Mouse (Mus musculus) E14TG2a.4 (cell line): ENCODE data around the gene Adsl.

Source experiments
- H3K27me3 ChIP-seq: 2 replicates; pipeline ENCODE4 v1.6.1; 2014; ENCODE audit warnings: low read length, control low read depth; ENCODE audit not compliant: insufficient read depth
- H3K36me3 ChIP-seq: 2 replicates; pipeline ENCODE4 v1.6.1; 2014; ENCODE audit warnings: low read length, control low read depth; ENCODE audit not compliant: insufficient read depth
- H3K4me1 ChIP-seq: replicated peaks from 2 replicates; pipeline ENCODE4 v1.6.1; 2014; ENCODE audit warnings: low read depth, low read length, control low read depth
- H3K4me3 ChIP-seq: replicated peaks from 2 replicates; pipeline ENCODE4 v1.5.1; 2014; ENCODE audit warnings: mild to moderate bottlenecking, low read length
- H3K9me3 ChIP-seq: 2 replicates; pipeline ENCODE4 v1.6.1; 2014; ENCODE audit warnings: low read length, control low read depth
- CTCF ChIP-seq: conservative IDR thresholded peaks from 2 replicates; pipeline ENCODE4 v1.5.1; 2014; ENCODE audit warnings: low read length
- NANOG ChIP-seq: IDR thresholded peaks from 2 replicates; pipeline ENCODE4 v1.6.1; 2014; ENCODE audit warnings: borderline replicate concordance, low read length, mixed read lengths
- POU5F1 ChIP-seq: IDR thresholded peaks from 2 replicates; pipeline ENCODE4 v1.6.1; 2014; ENCODE audit warnings: low read length, borderline replicate concordance

Adsl gene

DNA sequence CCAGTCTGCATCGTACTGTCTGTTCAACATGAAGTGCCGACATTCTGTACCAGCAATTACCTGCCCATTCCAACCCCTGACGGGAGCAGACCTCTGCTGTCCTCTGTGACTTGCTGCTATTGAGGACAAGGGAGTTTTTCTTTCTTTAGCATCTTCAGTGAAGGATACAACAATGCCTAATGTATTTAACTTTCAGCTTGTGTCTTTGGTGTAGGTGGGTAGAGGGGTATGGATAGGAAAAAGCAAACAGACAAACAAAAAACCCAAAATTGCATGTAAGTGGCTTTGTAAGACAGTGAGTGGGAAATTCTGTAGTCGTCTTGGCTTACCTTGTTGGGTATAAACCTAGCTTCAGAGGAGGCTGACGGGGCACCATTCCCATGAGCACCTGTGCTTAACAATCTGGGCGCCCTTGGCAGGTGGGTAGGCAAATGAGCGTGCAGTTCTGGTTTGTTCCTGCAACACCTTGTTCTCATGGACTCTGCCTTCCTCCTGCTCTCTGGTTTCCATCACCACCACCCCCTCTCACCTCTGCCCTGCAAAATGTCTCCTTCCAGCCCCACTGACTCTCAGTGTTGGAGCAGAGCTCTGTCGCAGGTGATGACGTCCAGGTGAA lies 16.8 kb upstream of the Adsl start:
- Histone ChIP-seq H3K36me3 (peaks cover 34% of the 10 kb centered on the region), H3K27me3 (no peaks in the 10 kb centered on the region), H3K4me1 (peaks cover 57% of the 10 kb centered on the region), H3K4me3 (no peak overlapping the region), H3K9me3 (no peaks in the 10 kb centered on the region)
- TF ChIP-seq NANOG (no peak), CTCF (no peak), POU5F1 (no peak)

DNA sequence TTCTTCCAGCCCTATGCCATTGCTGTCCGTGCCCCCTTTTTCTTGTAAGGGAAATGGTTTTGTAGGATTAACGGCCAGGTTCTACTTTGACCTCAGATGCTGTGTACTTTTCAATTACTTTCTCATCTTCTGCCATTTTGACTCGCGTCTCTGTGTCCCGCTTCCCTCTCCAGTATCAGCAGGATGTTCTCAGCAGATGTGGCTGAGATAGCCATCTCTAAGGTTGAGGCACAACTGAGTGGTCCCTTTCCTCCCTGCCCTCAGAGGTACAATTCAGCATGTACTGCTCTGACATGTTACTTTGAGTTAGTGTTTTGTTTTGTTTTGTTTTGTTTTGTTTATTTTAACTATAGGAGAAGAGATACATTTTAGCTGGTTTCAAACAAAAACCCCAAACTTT lies 13.4 kb upstream of the Adsl start:
- Histone ChIP-seq H3K4me1 (peaks cover 62% of the 10 kb centered on the region), H3K9me3 (no peaks in the 10 kb centered on the region), H3K36me3 (peaks cover 34% of the 10 kb centered on the region), H3K4me3 (no peak overlapping the region), H3K27me3 (no peaks in the 10 kb centered on the region)
- no peak for TF ChIP-seq NANOG
- no peak for TF ChIP-seq CTCF
- no peak for TF ChIP-seq POU5F1

DNA sequence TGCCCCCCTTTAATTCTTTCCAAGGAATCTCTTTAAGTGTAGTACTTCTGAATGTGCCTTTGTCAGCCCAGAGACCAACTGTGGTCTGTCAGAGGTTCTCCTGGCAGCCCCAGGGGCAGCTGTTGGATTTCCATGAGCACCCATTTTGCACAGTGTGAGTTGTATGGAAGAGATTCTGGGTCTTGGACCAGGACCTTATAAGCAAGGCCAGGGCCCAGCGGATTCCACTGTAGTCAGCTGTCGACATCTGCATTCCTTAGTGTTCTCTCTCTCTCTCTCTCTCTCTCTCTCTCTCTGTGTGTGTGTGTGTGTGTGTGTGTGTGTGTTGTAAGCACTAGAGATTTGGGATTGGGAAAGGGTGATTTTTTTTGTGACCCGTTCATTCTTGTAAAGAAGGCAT lies 11.6 kb upstream of the Adsl start:
- H3K27me3 ChIP-seq, result no peaks in the 10 kb centered on the region
- no peak for TF ChIP-seq CTCF
- TF ChIP-seq NANOG, result no peak
- no peak for TF ChIP-seq POU5F1
- H3K9me3 ChIP-seq, result no peaks in the 10 kb centered on the region
- H3K36me3 ChIP-seq, result peaks cover 36% of the 10 kb centered on the region
- peaks cover 53% of the 10 kb centered on the region for H3K4me1 ChIP-seq
- H3K4me3 ChIP-seq, result no peak overlapping the region

DNA sequence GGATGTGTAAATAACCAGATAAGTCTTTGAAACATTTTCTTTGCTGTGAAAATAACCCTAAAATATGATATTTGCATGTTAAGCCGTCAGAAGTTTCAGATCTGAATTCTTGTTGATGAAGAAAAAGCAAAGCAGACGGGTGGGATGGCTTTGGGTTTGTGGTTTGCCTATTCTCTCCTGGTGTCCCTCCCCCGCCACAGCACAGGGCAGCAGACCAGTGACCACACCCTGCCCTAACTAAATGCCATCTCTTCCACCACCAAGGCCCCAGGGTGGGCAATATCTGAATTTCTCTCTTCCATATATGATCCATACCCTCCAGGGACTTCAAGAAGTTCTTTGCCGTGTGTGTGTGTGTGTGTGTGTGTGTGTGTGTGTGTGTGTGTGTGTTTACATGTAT lies 9.7 kb upstream of the Adsl start:
- Histone ChIP-seq H3K27me3 (no peaks in the 10 kb centered on the region), H3K9me3 (no peaks in the 10 kb centered on the region), H3K4me1 (peaks cover 51% of the 10 kb centered on the region), H3K4me3 (no peak overlapping the region), H3K36me3 (peaks cover 24% of the 10 kb centered on the region)
- TF ChIP-seq CTCF, result no peak
- no peak for TF ChIP-seq NANOG
- TF ChIP-seq POU5F1, result no peak

DNA sequence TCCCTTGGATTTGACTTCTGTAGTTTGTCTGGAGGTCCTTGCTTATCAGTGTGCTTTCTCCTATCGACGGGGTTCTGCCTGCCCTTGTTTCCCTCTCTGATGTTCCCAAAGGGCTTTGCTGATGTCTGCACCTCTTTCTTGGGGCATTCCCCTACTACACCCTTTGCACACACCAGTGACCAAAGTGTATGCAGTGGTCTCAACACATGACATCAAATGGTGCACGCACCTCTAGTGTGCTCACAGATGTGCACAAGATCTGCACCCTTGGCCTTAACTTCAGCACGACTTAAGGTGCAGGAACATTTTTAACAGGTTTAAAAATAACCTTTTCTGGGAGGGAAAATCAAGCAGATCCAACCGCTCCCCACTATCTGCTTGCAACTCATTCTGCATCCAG lies 8.9 kb upstream of the Adsl start:
- Histone ChIP-seq H3K9me3 (no peaks in the 10 kb centered on the region), H3K36me3 (peaks cover 22% of the 10 kb centered on the region), H3K4me3 (no peak overlapping the region), H3K27me3 (no peaks in the 10 kb centered on the region), H3K4me1 (peaks cover 51% of the 10 kb centered on the region)
- no peak for TF ChIP-seq CTCF
- no peak for TF ChIP-seq NANOG
- no peak for TF ChIP-seq POU5F1

DNA sequence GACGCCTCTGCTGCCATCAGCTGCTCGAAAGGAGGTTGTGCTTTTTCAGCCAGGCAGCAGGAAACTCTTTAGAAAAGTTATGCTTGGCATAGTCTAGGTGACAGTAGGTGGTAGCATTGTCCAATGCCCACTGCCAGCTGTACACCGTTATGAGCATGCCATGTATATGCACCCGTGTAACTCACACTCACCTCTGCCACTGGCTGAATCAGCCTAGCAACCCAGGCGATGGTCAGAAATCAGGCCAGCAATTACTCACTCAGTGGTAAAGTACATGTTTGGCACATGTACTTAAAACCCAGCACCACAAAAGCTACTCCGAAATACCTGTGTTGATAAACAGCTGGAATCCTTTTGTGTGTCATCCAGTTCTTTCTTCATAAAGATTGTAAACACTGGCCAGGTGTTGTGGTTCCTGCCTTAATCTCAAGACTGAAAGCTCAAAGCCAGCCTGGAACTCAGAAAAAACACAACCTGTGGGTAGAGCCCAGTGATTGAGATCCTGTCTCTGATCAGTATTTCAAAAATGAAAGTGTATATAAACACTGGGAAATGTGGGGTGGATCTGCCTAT lies 6.7 kb upstream of the Adsl start:
- TF ChIP-seq CTCF (no peak), NANOG (no peak), POU5F1 (no peak)
- H3K4me3 ChIP-seq, result no peak overlapping the region
- H3K36me3 ChIP-seq, result peaks cover 22% of the 10 kb centered on the region; the same call in 1 of the 2 replicates
- no peaks in the 10 kb centered on the region for H3K9me3 ChIP-seq
- H3K4me1 ChIP-seq, result peaks cover 46% of the 10 kb centered on the region
- no peaks in the 10 kb centered on the region for H3K27me3 ChIP-seq

DNA sequence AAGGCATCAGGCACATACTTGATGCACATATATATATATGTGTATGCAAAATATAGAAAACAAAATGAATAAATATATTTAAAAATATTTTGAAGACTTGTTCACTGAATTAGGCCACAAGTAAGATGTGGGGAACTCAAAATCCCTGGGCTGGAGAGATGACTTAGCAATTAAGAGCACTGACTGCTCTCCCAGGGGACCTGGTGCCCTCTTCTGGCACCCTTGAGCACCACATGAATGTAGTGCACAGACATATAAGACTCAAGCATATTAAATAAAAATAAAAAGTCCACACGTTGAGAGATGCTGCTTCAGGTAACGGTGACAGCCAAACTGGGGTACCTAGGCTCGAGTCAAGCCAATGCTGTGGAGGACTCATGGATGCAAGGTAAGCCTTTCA lies 2.4 kb upstream of the Adsl start:
- no peaks in the 10 kb centered on the region for H3K27me3 ChIP-seq
- peaks cover 37% of the 10 kb centered on the region for H3K4me1 ChIP-seq
- no peaks in the 10 kb centered on the region for H3K9me3 ChIP-seq
- TF ChIP-seq POU5F1 (no peak), CTCF (peak; percentile 51)
- no peak overlapping the region for H3K4me3 ChIP-seq
- H3K36me3 ChIP-seq, result peaks cover 22% of the 10 kb centered on the region

DNA sequence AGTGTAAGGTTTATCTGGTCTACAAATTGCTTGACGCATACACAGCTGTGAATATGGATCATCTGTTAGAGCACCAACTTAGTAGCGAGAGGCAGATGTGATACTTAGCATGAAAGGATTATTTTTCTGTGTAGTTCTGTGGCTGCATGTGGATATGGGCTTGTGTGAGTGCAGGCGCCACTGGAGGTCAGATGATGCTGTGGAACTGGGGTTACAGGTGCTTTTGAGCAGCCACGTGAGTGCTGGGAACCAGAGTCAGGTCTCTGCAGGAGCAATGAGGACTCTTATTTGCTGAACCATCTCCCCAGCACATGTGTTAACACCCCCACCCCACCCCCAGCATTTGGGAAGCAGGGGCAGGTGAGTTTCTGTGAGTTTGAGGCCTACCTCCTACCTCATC lies 1.1 kb downstream of the Adsl start:
- TF ChIP-seq POU5F1, result no peak
- TF ChIP-seq NANOG, result no peak
- TF ChIP-seq CTCF, result no peak
- peaks cover 41% of the 10 kb centered on the region for H3K36me3 ChIP-seq

DNA sequence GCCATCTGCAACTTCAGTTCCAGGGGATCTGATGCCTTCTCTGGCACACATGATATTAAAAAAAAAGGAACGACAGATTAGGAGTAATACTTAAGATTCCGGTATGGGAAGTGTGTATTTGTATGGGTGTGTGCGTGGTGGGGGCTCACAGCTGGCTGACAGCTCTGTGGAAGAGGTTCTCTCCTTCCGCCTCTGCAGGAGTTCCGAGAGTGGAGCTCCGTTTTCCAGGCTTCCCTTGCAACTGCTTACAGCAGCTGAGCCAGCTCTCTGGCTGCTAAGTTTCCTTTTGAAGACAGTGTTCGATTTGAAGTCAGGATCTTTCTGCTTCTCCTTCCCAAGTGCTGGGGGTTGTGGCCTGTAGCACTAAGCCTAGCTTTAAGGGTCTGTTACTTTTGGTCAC lies 1.8 kb downstream of the Adsl start:
- Histone ChIP-seq H3K9me3 (no peaks in the 10 kb centered on the region), H3K27me3 (no peaks in the 10 kb centered on the region), H3K4me3 (peak overlapping the region; percentile 97), H3K36me3 (peaks cover 47% of the 10 kb centered on the region), H3K4me1 (peaks cover 62% of the 10 kb centered on the region)
- TF ChIP-seq CTCF (no peak), POU5F1 (no peak), NANOG (no peak)

More for the DNA sequence above, 1.1 kb downstream of the Adsl start:
- Histone ChIP-seq H3K4me1 (peaks cover 60% of the 10 kb centered on the region), H3K4me3 (peak overlapping the region; percentile 97), H3K27me3 (no peaks in the 10 kb centered on the region), H3K9me3 (no peaks in the 10 kb centered on the region)
